Mouse (Mus musculus) bone marrow macrophage, adult 2 months (primary cell): ENCODE measurements around the gene Smg9.

ENCODE experiments used
- CTCF ChIP-seq: IDR thresholded peaks from 2 replicates; pipeline ENCODE4 v1.5.1; 2012; ENCODE audit warnings: low read depth, mild to moderate bottlenecking, low read length, moderate library complexity
- POLR2A ChIP-seq: IDR thresholded peaks from 2 replicates; pipeline ENCODE4 v1.6.1; 2012; ENCODE audit warnings: mild to moderate bottlenecking, low read depth, low read length, borderline replicate concordance

DNA sequence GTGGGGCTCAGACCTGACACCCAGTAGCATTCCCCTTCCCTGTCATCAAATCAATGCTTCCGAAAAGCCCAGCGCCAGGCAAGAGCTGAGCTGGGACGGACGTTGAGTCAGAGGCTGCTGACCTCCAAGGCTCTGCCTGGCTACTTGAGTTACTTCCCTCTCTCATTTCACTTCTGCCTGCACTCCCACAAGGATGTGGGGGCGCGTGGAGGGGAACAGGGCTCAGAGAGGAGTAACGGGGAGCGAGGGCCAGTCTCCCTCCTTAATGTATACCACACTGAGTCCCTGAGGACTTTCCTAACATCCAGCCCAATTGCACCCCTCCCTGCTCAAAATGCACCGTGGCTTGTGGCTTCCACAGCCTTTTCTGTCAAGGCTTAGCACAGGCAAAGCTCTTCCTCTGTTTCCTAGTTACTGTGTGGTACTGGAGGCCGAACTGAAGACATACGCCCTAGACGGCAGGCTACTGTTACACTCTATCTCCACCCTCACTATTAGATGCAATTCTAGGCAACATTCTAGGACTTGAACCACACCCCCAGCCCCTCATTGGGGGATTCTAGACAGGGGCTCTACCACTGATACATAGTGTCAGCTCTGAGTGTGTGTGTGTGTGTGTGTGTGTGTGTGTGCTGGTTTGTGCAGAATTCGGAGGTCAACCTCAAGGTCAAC, 9.8 kb upstream of the Smg9 start:
- TF ChIP-seq CTCF (no peak), POLR2A (no peak)
